Mouse (Mus musculus) activated CD4-positive, CD25-positive, alpha-beta regulatory T cell, adult 4 months (primary cell): ENCODE results near the gene Pcif1. TPM values are rescaled to one million over a fixed set of nuclear protein-coding genes. Genes with fewer than 3 reads are reported as not detected.
"Not testable (repeated sequence)": the region's sequence is repeated elsewhere in the genome, so short reads cannot be mapped to it uniquely, and the experiment has no call there.

ENCODE experiments used
- ATAC-seq: one replicate; pipeline ENCODE4 v1.8.0; 2017
- polyA plus RNA-seq, 2 experiments: library from polyadenylated mRNA; unstranded; fragments of 100-300 nt; shearing (Covaris generic); gene quantifications; one replicate each; pipeline ENCODE4 v1.2.1; 2017

Gene Pcif1
- polyA plus RNA-seq, 2 experiments from 2014 or later = 102 to 122 TPM

GRCm38 (mm10) chr2:164866741-164867551, 12.2 kb upstream of the Pcif1 start:
- ATAC-seq = peak; percentile 58

GRCm38 (mm10) chr2:164867566-164867965, 11.5 kb upstream of the Pcif1 start:
- ATAC-seq = no peak

GRCm38 (mm10) chr2:164868491-164868890, 10.6 kb upstream of the Pcif1 start:
- ATAC-seq = peak; percentile 73

GRCm38 (mm10) chr2:164871602-164872303, 7.4 kb upstream of the Pcif1 start:
- no peak for ATAC-seq

GRCm38 (mm10) chr2:164873621-164874020, 5.5 kb upstream of the Pcif1 start:
- no peak for ATAC-seq

- ATAC-seq = no peak
These were observed 4.8 kb upstream of the Pcif1 start for GRCm38 (mm10) chr2:164874239-164874769.

- ATAC-seq = not testable (repeated sequence)
These were observed 3.5 kb upstream of the Pcif1 start for GRCm38 (mm10) chr2:164875648-164876047.

GRCm38 (mm10) chr2:164877376-164878215, 1.5 kb upstream of the Pcif1 start:
- not testable (repeated sequence) for ATAC-seq

- no peak for ATAC-seq
These were observed 436 bp upstream of the Pcif1 start for GRCm38 (mm10) chr2:164878509-164879227.

- peak; percentile 89 for ATAC-seq
These were observed 619 bp downstream of the Pcif1 start for GRCm38 (mm10) chr2:164879568-164880277.

GRCm38 (mm10) chr2:164882619-164883018, 3.5 kb downstream of the Pcif1 start:
- no peak for ATAC-seq

- ATAC-seq = no peak
These were observed 6.7 kb downstream of the Pcif1 start for GRCm38 (mm10) chr2:164885788-164886187.

GRCm38 (mm10) chr2:164886617-164887016, 7.5 kb downstream of the Pcif1 start:
- ATAC-seq = no peak

- ATAC-seq = no peak
These were observed 9.9 kb downstream of the Pcif1 start for GRCm38 (mm10) chr2:164888996-164889395.

GRCm38 (mm10) chr2:164889960-164890359, 10.9 kb downstream of the Pcif1 start:
- ATAC-seq = no peak

GRCm38 (mm10) chr2:164890411-164891049, 11.4 kb downstream of the Pcif1 start:
- no peak for ATAC-seq

- ATAC-seq = no peak
These were observed 12.1 kb downstream of the Pcif1 start for GRCm38 (mm10) chr2:164891056-164891834.

- ATAC-seq = no peak
These were observed 13.0 kb downstream of the Pcif1 start for GRCm38 (mm10) chr2:164891908-164892695.

GRCm38 (mm10) chr2:164892696-164893216, 13.7 kb downstream of the Pcif1 start:
- no peak for ATAC-seq
